Mouse (Mus musculus) forebrain, embryonic 13.5 days (tissue): ENCODE data around the gene Habp4. TPM values are rescaled to one million over a fixed set of nuclear protein-coding genes. Genes with fewer than 3 reads are reported as not detected.

Experiments used
- ATAC-seq: fragments of 200-750 bp; cut with Nextera tagmentation; 2 replicates; pipeline ENCODE4 v1.8.0; 2017
- H3K27ac ChIP-seq: fragments of 300-500 bp; sonication (generic); 2 replicates; pipeline ENCODE4 v1.5.1; 2015; ENCODE audit warnings: inconsistent platforms, mild to moderate bottlenecking, moderate library complexity
- H3K27me3 ChIP-seq: fragments of 300-500 bp; sonication (generic); 2 replicates; pipeline ENCODE4 v1.6.1; 2015; ENCODE audit warnings: mild to moderate bottlenecking, inconsistent platforms
- H3K36me3 ChIP-seq: fragments of 300-500 bp; sonication (generic); 2 replicates; pipeline ENCODE4 v1.6.1; 2015; ENCODE audit warnings: mild to moderate bottlenecking, inconsistent platforms; ENCODE audit not compliant: poor library complexity, severe bottlenecking
- H3K4me1 ChIP-seq: fragments of 300-500 bp; sonication (generic); 2 replicates; pipeline ENCODE4 v1.6.1; 2015; ENCODE audit warnings: inconsistent platforms
- H3K4me2 ChIP-seq: fragments of 300-500 bp; sonication (generic); 2 replicates; pipeline ENCODE4 v1.6.1; 2015; ENCODE audit warnings: inconsistent platforms, mild to moderate bottlenecking, moderate library complexity
- H3K4me3 ChIP-seq: fragments of 300-500 bp; sonication (generic); 2 replicates; pipeline ENCODE4 v1.5.1; 2015; ENCODE audit warnings: mild to moderate bottlenecking, inconsistent platforms
- H3K9ac ChIP-seq: fragments of 300-500 bp; sonication (generic); 2 replicates; pipeline ENCODE4 v1.6.1; 2015; ENCODE audit warnings: mild to moderate bottlenecking, inconsistent platforms
- H3K9me3 ChIP-seq: fragments of 300-500 bp; sonication (generic); replicated peaks from 2 replicates; pipeline ENCODE4 v1.6.1; 2016; ENCODE audit warnings: inconsistent platforms
- WGBS: fragments of 180-500 bp; shearing (Covaris S2); methylation state at CpG from one replicate; pipeline ENCODE4 v1.1.7; 2015; 5-methylcytosine and 5-hydroxymethylcytosine counted together
- polyA plus RNA-seq: library from polyadenylated mRNA; unstranded; fragments of >200 nt; fragmentation: Nextera tagmentation; extraction: Ambion mirVana; gene quantifications from 2 replicates; pipeline ENCODE4 v1.2.1, GENCODE M21; 2015

The Habp4 gene
- polyA plus RNA-seq, 1 experiment from 2014 or later = 10.9 TPM

DNA sequence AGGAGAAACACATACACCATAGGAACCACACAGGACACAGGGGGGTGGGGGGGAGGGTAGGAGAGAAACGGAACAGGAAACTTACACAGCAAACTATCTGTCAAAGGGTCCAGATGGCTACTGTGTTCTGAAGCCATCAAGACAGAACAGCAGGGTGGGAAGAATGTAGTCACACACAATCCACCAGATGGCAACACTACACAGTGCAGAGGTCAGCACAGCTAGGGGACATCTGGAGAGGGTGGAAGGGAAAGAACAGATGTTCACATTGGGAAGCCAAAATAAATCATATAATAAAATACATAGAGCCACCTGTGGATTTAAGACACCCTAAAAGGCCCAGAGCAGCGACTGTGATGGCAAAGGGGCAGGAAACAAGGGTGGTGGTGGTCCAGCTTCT, 43.6 kb downstream of the Habp4 start:
- Histone ChIP-seq H3K4me3 (no peak overlapping the region), H3K4me1 (0 out of 2 replicates have a peak, but pooled peaks cover 3% of the 10 kb centered on the region), H3K4me2 (no peak overlapping the region), H3K27me3 (no peaks in the 10 kb centered on the region), H3K9ac (no peak overlapping the region), H3K36me3 (no peaks in the 10 kb centered on the region), H3K27ac (no peak overlapping the region), H3K9me3 (no peaks in the 10 kb centered on the region)
- 53% methylated on average over 2 of the region's 2 CpGs for WGBS
- no peak for ATAC-seq

DNA sequence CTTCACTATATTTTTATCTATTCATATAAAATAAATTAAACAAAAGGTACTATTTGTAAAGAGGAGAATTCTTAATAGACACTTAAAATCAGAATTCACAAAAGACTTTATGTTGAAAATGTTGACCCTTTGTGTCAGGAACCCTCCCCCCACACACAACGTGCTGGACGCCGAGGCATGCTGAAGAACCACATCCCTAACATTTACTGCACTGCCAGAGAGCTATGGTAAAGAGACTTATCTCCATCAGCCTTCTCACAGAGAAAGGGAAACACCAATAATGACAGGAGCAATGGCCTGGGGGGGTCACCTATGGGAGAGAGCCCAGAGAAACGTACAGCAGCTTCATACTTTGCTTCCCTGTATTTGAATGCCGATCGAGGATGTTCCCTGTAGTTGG, 46.5 kb downstream of the Habp4 start:
- H3K9me3 ChIP-seq = no peaks in the 10 kb centered on the region
- no peak overlapping the region for H3K27ac ChIP-seq
- H3K36me3 ChIP-seq = no peaks in the 10 kb centered on the region
- no peak overlapping the region for H3K9ac ChIP-seq
- no peak overlapping the region for H3K4me2 ChIP-seq
- no peak overlapping the region for H3K4me3 ChIP-seq
- no peaks in the 10 kb centered on the region for H3K27me3 ChIP-seq
- no peak for ATAC-seq
- H3K4me1 ChIP-seq = no peaks in the 10 kb centered on the region
- WGBS = 93% methylated on average over 6 of the region's 6 CpGs

- no peak for ATAC-seq
- no peak overlapping the region for H3K4me2 ChIP-seq
- H3K9ac ChIP-seq = no peak overlapping the region
Observed at GRCm38 (mm10) chr13:64211995-64212603, 50.5 kb downstream of the Habp4 start.

DNA sequence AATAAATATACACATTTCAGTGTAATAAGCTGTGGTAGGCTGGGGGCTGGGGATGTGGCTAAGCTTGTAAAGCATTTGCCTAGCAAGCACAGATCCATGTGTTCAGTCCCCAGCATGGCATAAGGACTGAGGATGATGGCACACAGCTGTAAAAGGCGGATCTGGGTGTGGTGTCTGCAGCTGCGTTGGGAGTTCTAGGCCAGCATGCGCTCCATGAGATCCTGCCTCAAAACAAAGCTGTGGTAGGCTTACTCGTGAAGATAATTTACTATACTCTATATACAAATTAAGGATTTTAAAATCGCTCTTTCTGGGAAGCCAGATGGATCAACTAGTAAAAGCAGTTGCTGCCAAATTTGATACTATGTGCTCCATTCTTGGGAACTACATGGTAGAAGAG, 53.3 kb downstream of the Habp4 start:
- Histone ChIP-seq H3K9me3 (no peaks in the 10 kb centered on the region), H3K27ac (no peak overlapping the region), H3K36me3 (no peaks in the 10 kb centered on the region), H3K4me1 (no peaks in the 10 kb centered on the region), H3K4me3 (no peak overlapping the region), H3K9ac (no peak overlapping the region), H3K27me3 (no peaks in the 10 kb centered on the region), H3K4me2 (no peak overlapping the region)
- ATAC-seq = no peak
- 95% methylated on average over 5 of the region's 5 CpGs for WGBS

More at GRCm38 (mm10) chr13:64211995-64212603, 50.5 kb downstream of the Habp4 start:
- no peaks in the 10 kb centered on the region for H3K9me3 ChIP-seq
- H3K36me3 ChIP-seq = no peaks in the 10 kb centered on the region
- no peaks in the 10 kb centered on the region for H3K4me1 ChIP-seq
- H3K27ac ChIP-seq = no peak overlapping the region
- 84% methylated on average over 5 of the region's 5 CpGs for WGBS
- no peak overlapping the region for H3K4me3 ChIP-seq
- no peaks in the 10 kb centered on the region for H3K27me3 ChIP-seq

GRCm38 (mm10) chr13:64225738-64226137, 64.1 kb downstream of the Habp4 start:
- H3K9me3 ChIP-seq = no peaks in the 10 kb centered on the region
- no peak for ATAC-seq
- H3K9ac ChIP-seq = no peak overlapping the region
- H3K4me2 ChIP-seq = no peak overlapping the region
- H3K27ac ChIP-seq = no peak overlapping the region
- no peaks in the 10 kb centered on the region for H3K4me1 ChIP-seq
- no peaks in the 10 kb centered on the region for H3K27me3 ChIP-seq
- WGBS = 92% methylated on average over 3 of the region's 3 CpGs
- H3K4me3 ChIP-seq = no peak overlapping the region
- no peaks in the 10 kb centered on the region for H3K36me3 ChIP-seq

GRCm38 (mm10) chr13:64226725-64227124, 65.1 kb downstream of the Habp4 start:
- H3K4me1 ChIP-seq = no peaks in the 10 kb centered on the region
- no peak overlapping the region for H3K4me2 ChIP-seq
- no peaks in the 10 kb centered on the region for H3K9me3 ChIP-seq
- H3K4me3 ChIP-seq = no peak overlapping the region
- WGBS = 95% methylated on average over 4 of the region's 4 CpGs
- no peaks in the 10 kb centered on the region for H3K36me3 ChIP-seq
- H3K27ac ChIP-seq = no peak overlapping the region
- H3K27me3 ChIP-seq = no peaks in the 10 kb centered on the region
- no peak for ATAC-seq
- H3K9ac ChIP-seq = no peak overlapping the region

- H3K27ac ChIP-seq = no peak overlapping the region
- 81% methylated on average over 4 of the region's 4 CpGs for WGBS
- H3K9ac ChIP-seq = no peak overlapping the region
- no peaks in the 10 kb centered on the region for H3K4me1 ChIP-seq
- H3K27me3 ChIP-seq = no peaks in the 10 kb centered on the region
- no peak for ATAC-seq
- H3K36me3 ChIP-seq = no peaks in the 10 kb centered on the region
- no peak overlapping the region for H3K4me3 ChIP-seq
- no peak overlapping the region for H3K4me2 ChIP-seq
- no peaks in the 10 kb centered on the region for H3K9me3 ChIP-seq
Observed at GRCm38 (mm10) chr13:64233139-64233538, 71.5 kb downstream of the Habp4 start.

DNA sequence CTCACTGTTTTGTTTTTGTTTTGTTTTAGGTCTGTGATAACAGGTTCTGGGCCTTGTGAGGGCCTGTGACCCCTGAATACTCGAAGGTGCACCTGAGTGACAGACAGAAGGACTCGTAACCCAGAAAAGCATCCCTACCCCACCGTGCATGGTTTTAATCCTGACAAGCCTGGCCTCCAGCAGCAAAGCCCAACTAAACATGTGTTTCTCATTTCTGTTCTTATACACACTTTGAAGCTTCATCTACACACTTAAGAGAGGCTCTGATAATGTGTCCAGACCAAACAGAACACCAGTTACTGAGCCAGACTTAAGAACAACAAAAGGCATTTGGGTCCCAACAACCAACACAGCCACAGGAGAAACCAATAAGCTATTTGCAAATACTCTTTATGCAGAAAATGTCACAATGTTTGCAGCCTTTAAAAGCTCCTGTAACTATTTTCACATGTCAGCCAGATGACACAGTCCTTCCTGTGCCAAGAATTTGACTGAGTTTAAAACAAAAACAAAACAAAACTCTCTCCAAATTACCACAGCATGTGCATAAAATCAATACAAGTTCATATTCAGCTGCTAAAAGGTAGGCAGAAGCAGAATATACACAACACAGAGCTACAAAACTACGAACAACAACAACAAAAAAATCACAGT, 73.6 kb downstream of the Habp4 start:
- Histone ChIP-seq H3K27me3 (no peaks in the 10 kb centered on the region), H3K4me2 (no peak overlapping the region), H3K9me3 (no peaks in the 10 kb centered on the region), H3K4me1 (no peaks in the 10 kb centered on the region), H3K36me3 (no peaks in the 10 kb centered on the region), H3K4me3 (no peak overlapping the region), H3K9ac (no peak overlapping the region), H3K27ac (no peak overlapping the region)
- no peak for ATAC-seq
- 79% methylated on average over 4 of the region's 4 CpGs for WGBS

GRCm38 (mm10) chr13:64235777-64236176, 74.2 kb downstream of the Habp4 start:
- ATAC-seq = no peak
- no peaks in the 10 kb centered on the region for H3K4me1 ChIP-seq
- H3K4me2 ChIP-seq = no peak overlapping the region
- no peak overlapping the region for H3K27ac ChIP-seq
- no peaks in the 10 kb centered on the region for H3K36me3 ChIP-seq
- 89% methylated on average over 3 of the region's 3 CpGs for WGBS
- no peaks in the 10 kb centered on the region for H3K27me3 ChIP-seq
- H3K4me3 ChIP-seq = no peak overlapping the region
- H3K9ac ChIP-seq = no peak overlapping the region
- H3K9me3 ChIP-seq = no peaks in the 10 kb centered on the region

Other genes with a start within 250 kb of the Habp4 start
- gene Hsd17b3, start 72.6 kb upstream of the Habp4 start, polyA plus RNA-seq = not detected in 2 replicates
- gene Slc35d2, start 32.5 kb upstream of the Habp4 start, polyA plus RNA-seq = 1.2 and 1.3 TPM in 2 replicates
- gene Zfp367, start 8.6 kb upstream of the Habp4 start, polyA plus RNA-seq = 18.9 and 20.4 TPM in 2 replicates
- gene Cdc14b, start 113.5 kb downstream of the Habp4 start, polyA plus RNA-seq = 3.8 and 5.5 TPM in 2 replicates
- 10.1 and 12.3 TPM in 2 replicates for gene Aaed1, start 150.9 kb downstream of the Habp4 start, polyA plus RNA-seq
- gene Ctsl, start 209.1 kb downstream of the Habp4 start, polyA plus RNA-seq = 79.0 and 92.5 TPM in 2 replicates